Mouse (Mus musculus) heart, postnatal 4 days (tissue): ENCODE results near the gene Carf. TPM values are rescaled to one million over a fixed set of nuclear protein-coding genes. Genes with fewer than 3 reads are reported as not detected.
A peak's percentile ranks its signal among the peaks of the same experiment; 100 is the strongest.
"Not testable (repeated sequence)": the region's sequence is repeated elsewhere in the genome, so short reads cannot be mapped to it uniquely, and the experiment has no call there.

Experiments used
- DNase-seq: peaks from one replicate; pipeline ENCODE4 v3.0.0; 2021
- total RNA-seq, 2 experiments: library from RNA; stranded (reverse); gene quantifications; 2 replicates each; pipeline ENCODE4 v1.2.3; 2021

Gene Carf
- 10 to 100 TPM; 10.5 to 10.6 TPM for total RNA-seq

DNA sequence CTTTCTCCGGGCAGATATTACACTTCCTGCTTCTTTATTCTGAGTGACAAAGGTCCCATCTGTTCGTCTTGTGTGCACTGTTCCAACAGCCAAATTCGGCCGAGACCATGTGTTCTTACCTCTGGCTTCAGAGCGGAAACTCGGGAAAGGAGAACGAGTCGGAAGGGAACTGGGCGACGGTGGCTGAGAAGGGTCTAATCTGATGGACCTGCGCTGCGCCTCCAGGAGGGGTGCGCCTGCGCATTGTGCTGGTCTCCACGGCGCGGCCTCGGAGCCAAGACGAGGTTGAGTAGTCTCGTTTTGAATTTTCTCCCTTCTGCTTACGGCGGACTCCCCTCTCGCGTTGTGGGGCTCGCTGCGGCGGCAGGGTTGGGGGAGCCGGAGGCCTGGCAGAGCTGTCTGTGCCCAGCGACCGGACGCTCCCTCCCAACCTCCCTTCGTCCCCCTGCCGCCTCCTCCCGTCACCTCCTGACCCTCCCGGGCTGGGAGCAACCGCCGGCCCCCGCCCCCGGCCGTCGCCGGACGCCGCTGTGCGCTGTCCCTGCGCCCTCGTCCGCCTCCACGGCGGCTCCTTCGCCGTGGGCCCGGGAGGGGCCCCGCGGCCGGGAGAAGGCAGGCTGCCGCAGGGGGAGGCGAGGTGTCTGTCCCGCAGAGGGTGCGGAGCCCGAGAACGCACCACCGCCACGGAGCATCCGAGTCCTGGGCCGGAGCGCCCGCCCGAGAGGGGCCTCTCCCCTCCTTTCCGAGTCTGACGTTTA lies at the start of gene Carf, which contains the start of gene Wdr12:
Gene Carf, plus strand, starts transcription at position 224 of the 758 bp plus-strand sequence.
Gene Wdr12, minus strand, starts transcription at position 622 of the 758 bp plus-strand sequence.
- DNase-seq = peak; percentile 96

DNA sequence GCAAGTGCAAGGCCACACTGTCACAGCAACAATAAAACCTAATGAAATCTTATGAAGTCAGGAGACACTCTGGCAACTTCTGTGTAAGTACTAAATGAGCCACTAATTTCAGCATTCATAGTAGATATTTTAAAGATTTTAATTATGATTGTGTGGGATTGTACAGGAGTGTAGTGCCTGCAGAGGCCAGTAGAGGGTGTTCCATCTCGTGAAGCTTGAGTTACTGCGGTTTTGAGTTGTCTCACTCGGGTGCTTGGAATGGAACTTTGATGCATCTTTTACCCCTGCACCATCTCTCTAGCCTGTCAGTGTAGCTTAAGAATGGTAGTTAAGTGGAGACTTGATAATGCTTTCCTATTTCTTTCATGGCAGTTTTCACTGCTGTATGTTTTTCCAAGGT lies 43.4 kb upstream of the Carf start:
- DNase-seq = no peak

DNA sequence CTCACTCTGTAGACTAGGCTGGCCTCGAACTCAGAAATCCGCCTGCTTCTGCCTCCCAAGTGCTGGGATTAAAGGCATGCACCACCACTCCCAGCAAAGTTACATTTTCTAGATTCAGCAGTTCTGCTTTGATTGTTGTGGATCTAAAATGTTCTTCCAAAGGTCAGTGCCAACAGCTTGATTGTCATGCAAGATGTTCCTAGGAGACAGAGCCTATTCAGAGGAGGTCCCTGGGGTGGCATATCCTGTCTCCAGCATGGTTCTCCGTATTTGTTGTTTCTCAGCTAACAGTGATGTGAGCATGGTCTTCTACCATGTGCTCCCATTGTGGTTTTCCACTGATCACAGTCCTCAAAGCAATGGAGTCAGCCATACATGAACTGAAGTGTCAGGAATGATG lies 41.7 kb upstream of the Carf start:
- no peak for DNase-seq

DNA sequence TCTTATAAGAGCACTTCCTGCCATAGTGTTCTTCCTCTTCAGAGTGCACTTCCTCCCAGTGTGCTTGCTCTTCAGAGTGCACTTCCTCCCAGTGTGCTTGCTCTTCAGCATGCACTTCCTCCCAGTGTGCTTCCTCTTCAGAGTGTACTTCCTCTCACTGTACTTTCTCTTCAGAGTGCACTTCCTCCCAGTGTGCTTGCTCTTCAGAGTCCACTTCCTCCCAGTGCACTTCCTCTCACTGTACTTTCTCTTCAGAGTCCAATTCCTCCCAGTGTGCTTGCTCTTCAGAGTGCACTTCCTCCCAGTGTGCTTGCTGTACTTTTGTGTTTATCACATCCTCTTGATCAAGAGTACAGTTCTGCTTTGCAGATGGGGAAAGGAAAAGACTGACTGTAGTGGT lies 27.3 kb upstream of the Carf start:
- not testable (repeated sequence) for DNase-seq

DNA sequence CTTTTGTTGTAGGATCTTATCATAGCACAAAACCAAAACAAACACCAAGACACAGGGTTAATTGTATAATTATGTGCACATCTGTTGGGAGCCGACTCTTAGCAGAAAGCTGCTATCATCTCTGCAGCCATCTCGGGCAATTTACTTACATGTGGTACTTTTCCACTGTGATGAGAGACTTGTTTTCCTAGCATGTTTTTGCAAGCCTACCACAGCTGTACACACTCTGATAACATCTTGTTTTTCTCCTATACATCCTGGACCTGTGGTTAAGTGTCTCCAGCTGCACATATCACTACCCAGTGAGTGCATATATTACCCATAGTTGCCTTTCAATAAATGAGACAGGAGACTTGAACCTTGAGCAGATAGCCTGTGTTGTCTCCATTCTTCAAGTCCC lies 23.1 kb upstream of the Carf start:
- no peak for DNase-seq

DNA sequence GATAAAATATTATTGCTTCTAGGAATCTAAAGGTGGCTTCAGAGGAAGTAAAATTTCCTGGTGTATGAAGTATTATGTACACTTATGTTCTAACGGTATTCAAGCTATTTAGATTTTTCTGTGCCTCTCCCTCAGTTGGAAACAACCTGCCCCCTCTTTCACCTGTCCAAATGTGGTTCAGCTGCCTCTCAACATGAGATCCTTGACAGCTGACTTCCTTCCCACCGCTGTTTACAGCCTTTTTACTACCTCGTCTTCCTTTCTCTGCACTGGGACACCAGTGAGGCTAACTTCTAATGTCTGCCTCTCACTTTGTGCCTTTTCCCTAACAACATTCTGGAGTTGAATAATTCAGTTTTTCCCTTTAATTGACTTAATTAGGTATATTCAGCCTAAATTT lies 22.5 kb upstream of the Carf start:
- no peak for DNase-seq

DNA sequence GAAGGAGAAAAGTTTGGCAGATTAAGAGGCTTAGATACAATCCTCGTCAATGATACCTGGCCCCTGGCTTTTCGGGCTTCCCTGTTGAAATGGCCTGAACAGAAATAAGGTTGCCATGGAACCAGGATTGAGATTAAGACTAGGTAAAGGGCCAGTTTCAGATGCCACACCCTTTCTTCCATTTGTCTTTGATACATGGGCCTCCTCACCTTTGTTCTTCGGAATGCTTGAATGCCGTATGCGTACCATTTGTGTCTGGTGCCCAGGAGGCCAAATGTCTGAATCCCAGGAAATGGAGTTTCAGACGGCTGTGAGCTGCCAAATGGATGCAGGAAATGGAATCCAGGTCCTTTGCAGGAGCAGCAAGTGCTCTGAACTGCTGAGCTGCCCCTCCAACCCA lies 21.6 kb upstream of the Carf start:
- DNase-seq = no peak

DNA sequence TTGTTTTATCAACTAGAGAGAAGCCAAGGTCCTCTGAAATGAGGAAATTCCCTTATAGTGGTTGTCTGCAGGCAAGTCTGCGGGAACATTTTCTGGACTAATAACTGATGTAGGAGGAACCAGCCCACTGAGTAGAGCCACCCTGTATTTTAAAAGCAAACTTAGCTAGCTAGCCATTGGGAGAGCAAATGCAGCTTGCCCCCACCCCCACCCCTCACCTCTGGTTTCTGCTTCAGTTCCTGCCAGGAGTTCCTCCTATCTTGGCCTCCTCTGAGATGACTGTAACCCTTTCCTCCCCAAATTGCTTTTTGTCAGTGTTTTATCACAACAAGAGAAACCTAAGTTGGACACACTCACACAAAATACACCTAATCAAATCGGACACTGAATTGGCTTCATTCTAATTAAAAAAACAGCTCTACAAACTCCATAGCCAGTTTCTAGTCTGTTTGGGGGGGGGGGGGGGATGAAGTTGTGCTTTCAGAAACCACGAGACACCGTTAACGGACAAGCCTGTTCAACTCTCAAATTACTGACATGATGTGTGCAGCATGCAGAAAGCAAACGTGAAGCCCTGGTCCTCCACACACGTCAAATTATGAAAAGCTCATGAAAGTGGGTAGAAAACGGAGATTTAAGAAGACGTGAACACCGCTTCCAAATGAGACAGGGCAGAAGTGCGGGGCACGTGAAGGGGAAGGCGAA lies 1.3 kb upstream of the Carf start:
- DNase-seq = no peak

DNA sequence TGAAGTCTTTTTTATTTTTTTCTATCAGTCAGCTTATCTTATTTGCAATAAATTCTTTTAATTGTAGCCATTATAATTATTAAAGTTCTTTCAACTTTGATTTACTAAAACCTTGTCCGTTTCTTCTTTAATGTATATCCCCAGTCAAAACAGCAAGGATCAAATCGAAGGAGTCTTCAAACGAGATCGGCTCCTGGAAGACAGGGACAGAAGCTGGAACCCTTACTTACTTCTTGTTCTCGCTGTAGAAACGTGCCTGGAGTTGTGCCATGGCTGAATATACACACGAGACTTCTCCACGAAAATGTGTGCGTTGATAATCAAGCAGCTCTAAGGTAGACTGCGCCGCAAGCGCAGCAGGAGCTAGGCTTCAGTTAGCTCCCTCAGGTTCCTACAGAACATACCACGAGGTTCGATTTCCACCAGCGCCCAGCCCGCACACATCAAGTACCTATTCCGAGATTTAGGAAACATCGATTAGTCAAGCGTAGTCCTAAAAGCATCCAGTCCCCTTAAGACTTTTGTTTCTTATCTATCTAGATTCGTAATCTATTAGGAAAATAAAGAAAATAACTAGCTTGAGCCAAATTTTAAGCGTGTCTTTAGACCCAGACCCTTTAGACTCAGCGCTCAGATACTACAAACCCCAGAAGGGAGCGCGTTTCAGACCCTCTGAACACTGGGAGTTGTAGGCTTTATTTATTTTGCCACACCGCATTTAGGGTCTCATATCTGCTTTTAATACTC lies 597 bp upstream of the Carf start:
- DNase-seq = peak; percentile 59

DNA sequence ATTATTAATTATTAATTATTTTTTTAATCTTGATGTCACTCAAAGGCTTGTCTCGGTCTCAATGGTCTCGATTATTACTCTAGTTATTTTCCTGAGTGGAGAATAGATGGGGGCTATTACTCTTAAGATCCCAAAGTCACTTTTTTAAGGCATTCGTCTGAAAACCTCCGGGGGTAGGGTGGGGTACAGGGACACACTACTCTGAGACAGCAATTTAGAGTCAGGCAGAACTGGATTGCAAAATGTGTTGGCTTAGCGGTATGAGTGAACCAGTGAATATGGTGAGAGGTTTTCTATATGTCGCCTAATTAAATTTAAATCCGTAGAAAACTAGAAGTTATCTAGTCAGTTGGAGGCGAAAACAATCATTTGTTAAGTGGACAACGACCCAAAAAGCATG lies 792 bp downstream of the Carf start:
- no peak for DNase-seq

DNA sequence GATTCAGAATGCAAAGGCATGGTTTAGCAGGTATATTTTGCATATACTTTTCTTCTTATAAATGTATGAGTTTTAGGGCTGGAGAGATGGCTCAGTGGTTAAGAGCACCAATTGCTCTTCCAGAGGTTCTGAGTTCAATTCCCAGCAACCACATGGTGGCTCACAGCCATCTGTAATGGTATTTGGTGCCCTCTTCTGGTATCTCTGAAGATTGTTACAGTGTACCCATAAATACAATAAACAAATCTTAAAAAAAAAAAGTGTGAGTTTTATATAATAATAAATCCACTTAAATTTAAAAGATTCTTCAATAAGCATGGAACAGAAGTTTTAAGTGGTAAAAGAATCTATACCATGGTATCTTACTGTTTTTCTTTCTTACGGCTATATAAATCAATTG lies 6.5 kb downstream of the Carf start:
- DNase-seq = no peak

DNA sequence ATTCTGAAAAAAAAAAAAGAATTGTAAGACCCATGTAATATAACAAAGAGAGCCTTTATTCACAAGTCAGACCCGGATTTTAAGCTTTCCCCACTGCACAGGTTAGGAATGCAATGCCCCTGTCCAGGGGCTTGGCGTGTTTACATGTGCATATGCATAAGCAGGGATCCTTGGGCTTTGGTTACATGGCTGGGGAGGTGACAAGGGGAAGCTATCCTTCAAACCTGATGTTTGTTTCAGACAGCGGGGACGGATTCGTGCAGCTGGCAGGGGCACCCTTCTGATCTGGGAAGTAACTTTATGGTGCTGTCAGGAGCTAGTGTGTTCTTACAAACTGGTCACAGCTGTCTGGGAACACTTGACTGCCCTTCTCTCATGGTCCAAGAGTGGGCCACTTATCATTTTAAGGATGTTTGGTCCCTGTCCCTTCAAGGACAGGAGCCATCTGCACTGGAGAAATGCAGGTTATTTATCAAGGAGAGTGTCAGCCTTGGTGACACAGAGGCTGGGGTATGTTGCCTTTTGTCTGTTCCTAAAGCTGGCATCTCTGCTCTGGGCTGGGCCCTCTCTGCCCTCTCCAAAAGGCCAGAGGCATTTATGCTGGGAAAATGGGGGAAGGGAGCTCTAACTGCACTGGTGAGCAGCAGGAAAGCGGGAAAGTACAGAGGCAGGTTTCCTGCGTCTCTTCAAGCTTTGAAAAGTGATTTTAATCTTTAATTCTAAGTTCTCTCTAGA lies 19.8 kb downstream of the Carf start:
- DNase-seq = no peak

DNA sequence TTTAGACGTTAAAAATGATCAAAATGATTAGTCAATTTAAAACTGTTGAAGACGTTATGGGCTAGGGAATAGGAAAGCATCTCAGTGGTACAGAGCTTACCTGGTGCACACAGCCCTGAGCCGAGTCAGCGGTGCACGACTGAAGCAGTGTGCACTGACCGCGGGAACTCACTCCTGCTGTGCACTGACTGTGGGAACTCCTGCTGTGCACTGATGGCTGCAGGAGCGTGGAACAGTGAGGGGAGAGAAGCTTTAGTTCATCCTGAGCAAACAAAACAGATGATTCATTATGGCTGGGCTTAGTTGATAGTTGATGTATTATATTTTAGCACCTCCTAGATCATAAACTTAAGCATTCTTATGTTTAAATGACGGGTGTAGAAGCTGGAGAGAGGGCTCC lies 39.3 kb downstream of the Carf start:
- DNase-seq = no peak

DNA sequence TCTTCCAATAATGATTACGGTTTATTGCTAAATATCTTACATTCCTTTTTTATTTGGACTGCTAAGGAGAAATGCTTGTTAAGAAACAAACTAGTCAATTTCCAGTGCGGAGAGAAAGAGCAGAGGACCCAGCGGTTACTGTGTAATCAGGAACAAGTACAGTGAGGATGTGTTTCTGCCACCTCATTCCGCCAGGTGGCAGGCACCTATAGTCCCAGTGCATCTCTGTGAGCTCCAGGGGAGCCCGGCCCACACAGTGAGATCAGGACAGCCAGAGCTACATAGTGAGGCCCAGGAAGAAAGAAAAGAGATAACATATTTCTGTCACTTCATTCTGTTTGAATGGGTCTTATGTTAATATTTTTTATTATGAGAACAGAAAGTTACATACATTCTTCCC lies 54.7 kb downstream of the Carf start:
- no peak for DNase-seq

DNA sequence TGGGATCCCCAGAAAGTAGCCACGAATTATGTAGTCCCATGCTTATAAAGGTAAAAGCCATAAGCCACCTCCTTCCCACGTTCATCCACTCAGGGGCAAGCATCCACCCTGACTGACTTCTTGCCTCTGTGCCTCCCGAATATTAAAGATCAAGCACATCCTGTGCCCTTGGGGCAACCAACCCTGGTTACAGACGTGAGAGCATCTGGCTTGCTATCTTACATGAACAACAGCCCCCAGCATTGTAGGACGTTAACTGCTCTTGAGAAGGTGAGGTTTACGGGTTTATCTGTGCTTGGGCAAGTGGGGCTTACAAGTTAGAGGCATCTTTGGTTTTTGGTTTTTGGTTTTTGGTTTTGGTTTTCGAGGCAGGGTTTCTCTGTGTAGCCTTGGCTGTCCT lies 58.6 kb downstream of the Carf start:
- no peak for DNase-seq

DNA sequence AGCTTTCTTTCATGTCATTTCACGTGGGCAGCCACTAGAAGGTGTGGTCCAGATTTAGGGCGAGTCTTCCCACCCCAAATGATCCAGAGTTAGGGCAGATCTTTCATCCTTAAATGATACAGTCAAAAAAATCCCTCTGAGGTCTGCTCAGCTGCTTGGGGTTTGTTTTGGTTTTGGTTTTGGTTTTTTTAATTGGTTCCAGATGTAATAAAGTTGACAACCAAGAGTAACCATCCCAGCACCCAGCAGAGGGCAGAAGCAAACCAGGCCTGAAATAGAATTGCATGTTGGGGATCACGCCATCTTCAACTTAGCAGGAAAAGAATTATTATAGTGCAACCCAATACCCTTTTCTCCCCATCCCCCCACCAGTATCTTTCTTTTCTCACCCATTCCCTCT lies 60.4 kb downstream of the Carf start:
- DNase-seq = peak; percentile 69

DNA sequence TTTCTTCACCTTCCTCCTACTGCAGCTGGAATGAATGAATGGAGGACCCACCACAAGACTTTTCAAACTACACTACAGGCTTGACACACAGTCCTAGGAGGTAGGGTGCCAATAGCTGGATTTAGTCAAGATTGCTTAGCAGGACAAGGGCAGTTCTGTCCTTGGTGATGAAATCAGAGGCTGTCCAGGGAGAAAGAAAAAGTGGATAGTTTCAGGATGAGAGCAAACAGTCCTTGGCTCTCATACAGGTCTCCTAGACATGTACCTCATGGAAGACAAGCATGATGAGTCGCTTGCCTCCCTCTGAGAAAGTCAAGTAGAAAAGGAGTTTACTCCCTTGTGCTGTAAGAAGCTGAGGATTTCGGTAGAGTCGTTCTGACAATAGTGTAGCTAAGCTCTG lies 65.6 kb downstream of the Carf start:
- DNase-seq = no peak

DNA sequence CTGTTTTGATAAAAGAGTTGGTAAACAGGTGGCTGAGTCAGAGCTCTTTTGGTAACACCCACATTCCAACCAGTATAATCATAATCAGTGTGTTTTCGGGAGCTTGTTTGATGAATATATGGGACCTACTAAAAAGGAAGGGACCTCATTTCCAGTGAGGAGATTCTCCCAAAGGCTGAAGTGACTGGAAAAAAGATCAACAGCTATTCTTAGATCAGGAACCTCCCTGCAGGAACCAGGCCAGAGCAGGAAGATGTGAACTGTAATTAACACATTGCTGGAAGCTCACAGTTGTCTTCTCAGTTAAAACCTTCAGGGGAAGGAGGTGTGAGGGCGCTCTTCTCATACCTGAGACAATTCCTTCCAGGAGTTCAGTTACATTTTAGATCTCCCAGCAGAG lies 71.6 kb downstream of the Carf start:
- peak; percentile 30 for DNase-seq

DNA sequence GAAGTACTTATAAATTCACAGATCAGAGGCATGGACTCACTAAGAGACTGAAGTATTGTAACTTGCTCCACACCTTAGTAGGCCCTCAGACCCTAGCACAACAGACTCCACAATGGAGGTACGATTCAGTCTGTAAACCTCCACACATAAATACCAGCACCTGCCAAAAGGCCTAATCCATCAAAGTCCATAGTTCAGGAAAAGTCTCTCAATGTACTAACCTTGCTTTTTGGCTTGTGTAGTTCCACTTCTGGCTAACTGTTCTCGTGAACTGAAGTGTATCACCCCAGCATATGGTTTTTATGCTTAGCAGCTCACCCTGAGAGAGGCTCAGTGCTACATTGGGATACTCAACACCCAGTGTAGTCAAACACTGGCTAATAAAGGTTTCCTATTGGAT lies 72.2 kb downstream of the Carf start:
- DNase-seq = no peak

DNA sequence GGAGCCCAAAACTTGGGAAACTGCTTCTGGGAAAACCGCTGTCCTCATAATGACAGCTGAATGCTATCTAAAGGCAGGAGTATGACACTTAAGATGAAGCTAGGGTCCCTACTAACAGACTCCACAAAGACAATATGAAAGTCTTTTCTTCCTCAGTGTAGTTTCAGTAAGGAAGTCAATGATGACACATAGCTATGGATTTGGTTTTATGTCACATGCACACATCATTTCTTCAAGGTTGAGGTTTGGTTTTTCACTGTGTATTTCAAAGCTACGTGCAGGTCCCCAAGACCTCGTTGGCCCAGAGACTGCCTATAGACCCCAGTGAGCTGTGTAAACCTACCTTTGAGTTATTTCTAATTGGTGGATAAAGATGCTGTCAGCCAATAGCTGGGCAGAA lies 75.1 kb downstream of the Carf start:
- no peak for DNase-seq

DNA sequence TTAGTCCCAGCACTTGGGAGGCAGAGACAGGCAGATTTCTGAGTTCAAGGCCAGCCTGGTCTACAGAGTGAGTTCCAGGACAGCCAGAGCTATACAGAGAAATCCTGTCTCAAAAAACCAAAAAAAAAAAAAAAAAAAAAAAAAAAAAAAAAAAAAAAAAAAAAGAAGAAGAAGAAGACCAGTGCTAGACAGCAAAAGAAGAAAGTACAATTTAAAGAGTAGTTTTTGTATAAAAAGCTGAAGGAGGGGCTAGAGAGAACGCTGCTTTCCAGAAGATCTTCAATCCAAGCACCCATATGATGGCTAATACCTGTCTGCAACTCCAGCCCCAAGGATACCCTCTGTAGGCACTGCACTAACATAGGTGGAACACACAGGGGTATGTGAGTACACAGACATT lies 79.8 kb downstream of the Carf start:
- DNase-seq = not testable (repeated sequence)

DNA sequence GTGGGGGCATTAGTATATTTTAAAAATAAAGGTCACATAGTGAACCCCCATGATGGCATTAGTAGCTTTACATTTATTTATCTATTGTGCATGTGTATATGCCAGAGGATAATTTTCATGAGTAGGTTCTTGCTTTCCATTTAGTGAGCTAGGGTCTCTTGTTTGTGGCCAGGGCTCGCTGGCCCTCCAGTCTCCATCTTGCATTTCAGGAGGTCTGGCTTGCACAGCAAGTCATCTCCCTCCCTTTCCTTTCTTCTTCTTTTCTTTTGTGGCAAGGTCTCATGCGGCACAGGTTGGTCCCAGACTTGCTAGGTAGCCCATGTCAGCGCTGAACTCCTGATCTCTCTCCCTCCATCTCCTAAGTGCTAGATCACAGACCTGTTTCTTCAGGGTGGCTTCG lies 81.3 kb downstream of the Carf start:
- DNase-seq = no peak
